ENCODE assay signal across 11 mouse cellular contexts in genomic region chr7:74341149-74341805, GRCm38 (mm10).
DNase-seq lines count a peak whose midpoint lies in the region; ATAC-seq and TF ChIP-seq lines count a peak whose summit lies in the region.
"Had no signal": no experiment of that assay in that cellular context is flagged by ENCODE, and none has a peak within 500 bp of the region (broad histone marks: within the 10 kb centered on the region; RNA-seq: fewer than 3 reads in every experiment).

No protein-coding gene starts in this region.

- no peaks in the 10 kb centered on the region for H3K9me3 ChIP-seq in stomach, embryonic 14.5 days (ENCODE audit: control insufficient read depth, low read depth, low read length)
- no peaks in the 10 kb centered on the region for H3K9me3 ChIP-seq in stomach, postnatal 0 days (ENCODE audit: control insufficient read depth, low read length)
- H3K9me3 ChIP-seq in limb, embryonic 15.5 days: no peaks in the 10 kb centered on the region
- H3K9me3 ChIP-seq in forebrain, postnatal 0 days (ENCODE audit: low read length): no peaks in the 10 kb centered on the region

- 49% methylated on average over 4 of the region's 4 CpGs for WGBS in stomach, embryonic 14.5 days
- WGBS in stomach, postnatal 0 days: 55% methylated on average over 4 of the region's 4 CpGs
- WGBS in limb, embryonic 15.5 days: 23% methylated on average over 4 of the region's 4 CpGs
- WGBS in forebrain, postnatal 0 days: 44% methylated on average over 4 of the region's 4 CpGs

- no peak for TF ChIP-seq CTCF in stomach, postnatal 0 days (IDR thresholded peaks at IDR 0.05; ENCODE audit: low read depth)
- no peak for TF ChIP-seq CTCF in forebrain, postnatal 0 days (IDR thresholded peaks at IDR 0.05; ENCODE audit: low read depth)

- no peak overlapping the region for H3K4me2 ChIP-seq in stomach, embryonic 14.5 days (replicated peaks; ENCODE audit: low read depth, low read length)
- no peak overlapping the region for H3K4me2 ChIP-seq in stomach, postnatal 0 days (replicated peaks; ENCODE audit: low read depth)
- H3K4me2 ChIP-seq in limb, embryonic 15.5 days: no peak overlapping the region
- no peak overlapping the region for H3K4me2 ChIP-seq in forebrain, postnatal 0 days (ENCODE audit: low read depth)

- H3K36me3 ChIP-seq in stomach, embryonic 14.5 days (ENCODE audit: control insufficient read depth, insufficient read depth, low read length): no peaks in the 10 kb centered on the region
- H3K36me3 ChIP-seq in stomach, postnatal 0 days (ENCODE audit: control insufficient read depth, insufficient read depth, low read length): no peaks in the 10 kb centered on the region
- 0 out of 2 replicates have a peak, but pooled peaks cover 3% of the 10 kb centered on the region for H3K36me3 ChIP-seq in limb, embryonic 15.5 days
- no peaks in the 10 kb centered on the region for H3K36me3 ChIP-seq in forebrain, postnatal 0 days (ENCODE audit: insufficient read depth)

- H3K4me3 ChIP-seq in stomach, embryonic 14.5 days (ENCODE audit: low read depth, low read length): no peak overlapping the region
- no peak overlapping the region for H3K4me3 ChIP-seq in stomach, postnatal 0 days (ENCODE audit: low read depth, low read length)
- no peak overlapping the region for H3K4me3 ChIP-seq in limb, embryonic 15.5 days
- H3K4me3 ChIP-seq in forebrain, postnatal 0 days (ENCODE audit: low read depth, low read length): no peak overlapping the region

- no peak for TF ChIP-seq EP300 in stomach, postnatal 0 days (optimal IDR thresholded peaks at IDR 0.05)

- H3K4me1 ChIP-seq in stomach, embryonic 14.5 days (ENCODE audit: control insufficient read depth, insufficient read depth, low read length): no peaks in the 10 kb centered on the region
- no peaks in the 10 kb centered on the region for H3K4me1 ChIP-seq in stomach, postnatal 0 days (replicated peaks; ENCODE audit: control insufficient read depth, insufficient read depth)
- H3K4me1 ChIP-seq in limb, embryonic 15.5 days: peaks cover 10% of the 10 kb centered on the region
- H3K4me1 ChIP-seq in forebrain, postnatal 0 days (ENCODE audit: insufficient read depth): no peaks in the 10 kb centered on the region

- no peak overlapping the region for H3K9ac ChIP-seq in stomach, embryonic 14.5 days (replicated peaks; ENCODE audit: low read depth, low read length)
- H3K9ac ChIP-seq in stomach, postnatal 0 days (ENCODE audit: low read length): no peak overlapping the region
- H3K9ac ChIP-seq in limb, embryonic 15.5 days: no peak overlapping the region
- no peak overlapping the region for H3K9ac ChIP-seq in forebrain, postnatal 0 days

- ATAC-seq in stomach, embryonic 14.5 days (ENCODE audit: insufficient number of reproducible peaks, insufficient read depth, low FRiP score, low read depth): peak; percentile 46; the same call in 1 of the 2 replicates
- ATAC-seq in stomach, postnatal 0 days (ENCODE audit: low FRiP score, low TSS enrichment): no peak
- ATAC-seq in limb, embryonic 15.5 days (ENCODE audit: insufficient number of reproducible peaks, low FRiP score, low TSS enrichment, low read depth): no peak
- ATAC-seq in forebrain, postnatal 0 days: no peak

- peak; percentile 24 for DNase-seq in embryo, embryonic 10 days (ENCODE audit: low spot score)
- DNase-seq in embryo, embryonic 9.5 days (ENCODE audit: extremely low spot score): no peak
- no peak for DNase-seq in stomach, postnatal 0 days (ENCODE audit: low spot score)
- DNase-seq in forebrain, postnatal 0 days: no peak
- DNase-seq in kidney, adult 8-10 months: no peak
- no peak for DNase-seq in liver
- DNase-seq: cerebellum, adult 11 months; lung, postnatal 36 days; right cerebral cortex, postnatal 14 days had no signal

- no peak overlapping the region for H3K27ac ChIP-seq in stomach, embryonic 14.5 days (ENCODE audit: low read length)
- H3K27ac ChIP-seq in stomach, postnatal 0 days (replicated peaks): no peak overlapping the region
- 0 out of 2 replicates have a peak overlapping the region, but pooled peaks have one; percentile 17 for H3K27ac ChIP-seq in limb, embryonic 15.5 days
- H3K27ac ChIP-seq in forebrain, postnatal 0 days (ENCODE audit: low read depth, low read length): no peak overlapping the region

- no peaks in the 10 kb centered on the region for H3K27me3 ChIP-seq in stomach, embryonic 14.5 days (ENCODE audit: control insufficient read depth, insufficient read depth, low read length)
- H3K27me3 ChIP-seq in stomach, postnatal 0 days (ENCODE audit: control insufficient read depth, insufficient read depth, low read length): no peaks in the 10 kb centered on the region
- no peaks in the 10 kb centered on the region for H3K27me3 ChIP-seq in limb, embryonic 15.5 days
- no peaks in the 10 kb centered on the region for H3K27me3 ChIP-seq in forebrain, postnatal 0 days (ENCODE audit: insufficient read depth, low read length)
